Mouse (Mus musculus) G1E (cell line): ENCODE data around the gene Olfr1480.

ENCODE experiments used
- CTCF ChIP-seq: IDR thresholded peaks from 2 replicates; pipeline ENCODE4 v1.5.1; 2012; ENCODE audit warnings: low read depth, low read length, inconsistent platforms, mixed read lengths
- GATA1 ChIP-seq: IDR thresholded peaks from 2 replicates; pipeline ENCODE4 v1.6.1; 2012; ENCODE audit warnings: borderline replicate concordance, low read length, inconsistent platforms, mixed read lengths
- GATA2 ChIP-seq: IDR thresholded peaks from 2 replicates; pipeline ENCODE4 v1.6.1; 2012; ENCODE audit warnings: low read depth, low read length, inconsistent platforms, borderline replicate concordance
- POLR2AphosphoS5 ChIP-seq: IDR thresholded peaks from 2 replicates; pipeline ENCODE4 v1.6.1; 2012; ENCODE audit warnings: low read depth, low read length, inconsistent platforms; ENCODE audit not compliant: insufficient replicate concordance
- TAL1 ChIP-seq: conservative IDR thresholded peaks from 2 replicates; pipeline ENCODE4 v1.6.1; 2012; ENCODE audit warnings: low read depth, low read length, inconsistent platforms, mixed read lengths

- no peak for TF ChIP-seq CTCF
- TF ChIP-seq GATA1: no peak
- TF ChIP-seq POLR2AphosphoS5: no peak
- no peak for TF ChIP-seq TAL1
- no peak for TF ChIP-seq GATA2
Observed at GRCm38 (mm10) chr19:13500246-13500645, 27.5 kb upstream of the Olfr1480 start, which contains the start of gene Olfr1477.
